Mouse (Mus musculus): Measurements from ENCODE around the gene Slc10a7. TPM values are rescaled to one million over a fixed set of nuclear protein-coding genes. Genes with fewer than 3 reads are reported as not detected.
"Not testable (repeated sequence)": the region's sequence is repeated elsewhere in the genome, so short reads cannot be mapped to it uniquely, and the experiment has no call there.

The Slc10a7 gene
- 11.3 and 12.0 TPM in 2 replicates for polyA plus RNA-seq (2014; fragmentation: Nextera tagmentation; extraction: Ambion mirVana)

DNA sequence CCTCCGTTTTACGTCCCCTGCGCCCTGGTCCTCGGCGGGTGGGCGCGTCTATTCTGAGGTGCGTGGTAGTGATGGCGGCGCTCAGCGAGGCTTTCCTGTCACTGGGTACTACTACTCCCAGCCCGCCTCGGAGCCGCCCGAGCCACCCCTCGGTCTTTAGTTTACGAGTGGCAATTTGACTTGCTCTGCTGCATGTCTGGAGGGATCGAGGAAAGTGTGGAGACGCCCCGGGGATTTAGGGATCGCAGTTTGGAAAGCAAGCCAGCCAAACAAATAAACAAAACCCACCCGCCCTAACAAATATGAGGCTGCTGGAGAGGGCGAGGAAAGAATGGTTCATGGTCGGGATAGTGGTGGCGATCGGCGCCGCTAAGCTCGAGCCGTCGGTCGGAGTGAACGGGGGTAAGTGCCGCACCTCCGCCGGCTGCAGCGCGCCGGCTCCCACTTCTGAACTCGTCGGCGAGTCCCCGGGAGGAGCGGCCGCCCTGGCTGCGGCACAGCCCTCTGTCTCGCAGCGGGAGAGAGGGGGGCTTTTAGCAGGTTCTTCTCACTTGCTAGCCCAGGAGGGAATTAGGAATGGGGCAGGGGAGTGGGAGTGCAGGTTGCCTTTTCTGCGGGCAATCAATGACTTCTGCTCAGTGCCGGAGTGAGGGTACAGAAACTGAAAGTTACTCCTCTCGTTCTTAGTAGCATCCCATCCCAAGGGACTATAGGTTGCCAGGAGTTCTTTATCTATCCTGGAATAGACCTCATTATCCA is at the start of gene Slc10a7:
TSS of gene Slc10a7 (plus strand) at position 74 of the 759 bp plus-strand sequence.
- Histone ChIP-seq H3K36me3 (ENCODE audit: control insufficient read depth, insufficient read depth, low read length) (peaks cover 15% of the 10 kb centered on the region), H3K27me3 (ENCODE audit: control insufficient read depth, insufficient read depth, low read length) (no peaks in the 10 kb centered on the region), H3K9me3 (ENCODE audit: control insufficient read depth, low read length) (no peaks in the 10 kb centered on the region), H3K4me3 (ENCODE audit: low read length) (peak within 1 kb of the TSS; percentile 95), H3K4me2 (replicated peaks; ENCODE audit: low read depth, low read length) (peak within 1 kb of the TSS; percentile 87), H3K9ac (ENCODE audit: low read depth, low read length) (peak within 1 kb of the TSS; percentile 99), H3K4me1 (ENCODE audit: control insufficient read depth, insufficient read depth, low read length) (peaks cover 3% of the 10 kb centered on the region; the same call in 1 of the 2 replicates), H3K27ac (ENCODE audit: low read depth, low read length) (peak within 1 kb of the TSS; percentile 97)
- peak; percentile 97 for ATAC-seq (ENCODE audit: low FRiP score, low TSS enrichment)
- under 1% methylated on average over 51 of the region's 51 CpGs for WGBS

DNA sequence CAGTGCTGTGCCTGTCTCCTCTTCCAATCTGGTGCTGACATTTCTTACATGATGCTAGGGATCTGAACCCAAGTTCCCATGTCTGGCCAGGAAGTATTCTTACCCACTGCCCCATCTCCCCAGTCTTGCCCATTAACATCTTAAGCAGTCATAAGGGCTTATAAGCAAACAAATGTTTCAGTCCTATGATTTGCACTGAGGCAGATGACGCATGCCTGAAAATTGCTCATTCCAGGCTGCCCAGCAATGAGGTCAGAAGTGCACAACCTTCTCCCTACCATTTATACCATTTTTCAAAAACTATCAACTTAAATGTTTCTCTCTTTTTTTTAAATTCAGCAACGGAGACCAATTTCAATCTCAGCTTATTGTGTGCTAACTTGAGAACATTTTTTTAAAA is 45.2 kb upstream of the Slc10a7 start:
- H3K4me1 ChIP-seq (ENCODE audit: control insufficient read depth, insufficient read depth, low read length), result no peaks in the 10 kb centered on the region
- no peak for ATAC-seq (ENCODE audit: low FRiP score, low TSS enrichment)
- no peak overlapping the region for H3K9ac ChIP-seq (ENCODE audit: low read depth, low read length)
- H3K27me3 ChIP-seq (ENCODE audit: control insufficient read depth, insufficient read depth, low read length), result no peaks in the 10 kb centered on the region
- no peak overlapping the region for H3K4me2 ChIP-seq (replicated peaks; ENCODE audit: low read depth, low read length)
- WGBS, result 79% methylated on average over 2 of the region's 2 CpGs
- H3K27ac ChIP-seq (ENCODE audit: low read depth, low read length), result no peak overlapping the region
- H3K4me3 ChIP-seq (ENCODE audit: low read length), result no peak overlapping the region
- H3K9me3 ChIP-seq (ENCODE audit: control insufficient read depth, low read length), result no peaks in the 10 kb centered on the region
- no peaks in the 10 kb centered on the region for H3K36me3 ChIP-seq (ENCODE audit: control insufficient read depth, insufficient read depth, low read length)

DNA sequence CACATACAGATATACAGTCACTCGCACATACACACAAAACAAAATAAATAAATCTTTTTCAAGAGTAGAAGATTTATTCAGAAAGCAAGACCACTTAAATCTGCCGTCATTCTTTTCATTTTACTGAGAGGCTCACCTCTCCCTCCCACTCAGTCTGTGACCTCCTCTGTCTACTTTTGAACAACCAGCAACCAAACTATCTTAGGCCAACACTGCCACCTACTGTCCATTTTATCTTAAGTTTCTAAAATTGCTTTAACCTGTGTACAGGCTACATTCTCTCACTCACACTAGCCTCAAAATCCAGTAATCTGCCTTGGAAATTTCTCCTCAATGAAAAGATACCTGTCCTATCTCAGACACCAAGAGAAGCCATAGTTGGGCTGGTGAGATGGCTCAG is 41.3 kb upstream of the Slc10a7 start:
- no peak overlapping the region for H3K4me2 ChIP-seq (replicated peaks; ENCODE audit: low read depth, low read length)
- H3K9ac ChIP-seq (ENCODE audit: low read depth, low read length), result no peak overlapping the region
- H3K4me3 ChIP-seq (ENCODE audit: low read length), result no peak overlapping the region
- H3K36me3 ChIP-seq (ENCODE audit: control insufficient read depth, insufficient read depth, low read length), result no peaks in the 10 kb centered on the region
- H3K27ac ChIP-seq (ENCODE audit: low read depth, low read length), result no peak overlapping the region
- no peaks in the 10 kb centered on the region for H3K27me3 ChIP-seq (ENCODE audit: control insufficient read depth, insufficient read depth, low read length)
- no peak for ATAC-seq (ENCODE audit: low FRiP score, low TSS enrichment)
- H3K9me3 ChIP-seq (ENCODE audit: control insufficient read depth, low read length), result no peaks in the 10 kb centered on the region
- H3K4me1 ChIP-seq (ENCODE audit: control insufficient read depth, insufficient read depth, low read length), result no peaks in the 10 kb centered on the region
- WGBS, result 68% methylated on average over 2 of the region's 2 CpGs

DNA sequence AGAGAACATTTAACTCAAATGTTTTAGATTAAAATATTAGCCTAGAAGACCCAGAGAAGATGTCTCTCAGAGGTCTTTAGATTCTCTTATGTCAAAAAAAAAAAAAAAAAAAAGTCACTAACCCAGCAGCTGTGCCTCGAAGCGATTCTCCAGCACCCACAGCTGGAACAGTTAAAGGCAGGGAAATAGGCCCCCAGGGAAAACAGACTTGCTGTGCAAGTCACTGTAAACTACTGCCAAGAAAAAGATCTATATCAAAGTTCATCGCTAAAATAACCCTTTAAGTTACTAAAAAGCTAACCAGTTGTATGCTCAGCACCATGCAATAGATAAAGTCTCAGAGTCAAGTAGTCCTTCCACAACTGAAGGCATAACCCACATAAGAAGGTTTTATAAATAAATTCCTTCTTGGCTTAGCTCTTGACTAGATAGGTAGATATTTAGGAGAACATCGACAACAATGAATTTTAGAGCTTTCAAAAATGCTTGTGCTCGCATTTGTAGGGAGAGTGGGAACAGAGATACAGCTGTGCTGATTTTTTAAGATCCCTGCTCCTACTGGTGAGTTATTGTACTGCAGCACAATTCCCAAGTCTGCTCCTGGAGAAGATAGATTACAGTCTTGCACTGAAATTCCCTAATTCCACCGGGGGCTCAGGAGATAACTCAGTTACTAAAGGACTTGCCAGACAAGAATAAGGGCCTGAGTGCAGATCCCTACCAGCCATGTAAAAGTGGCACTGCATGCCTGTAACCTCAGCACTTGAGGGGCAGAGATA is 31.9 kb upstream of the Slc10a7 start:
- 41% methylated on average over 6 of the region's 6 CpGs for WGBS
- ATAC-seq (ENCODE audit: low FRiP score, low TSS enrichment), result no peak
- Histone ChIP-seq H3K9ac (ENCODE audit: low read depth, low read length) (no peak overlapping the region), H3K27ac (ENCODE audit: low read depth, low read length) (no peak overlapping the region), H3K4me2 (replicated peaks; ENCODE audit: low read depth, low read length) (no peak overlapping the region), H3K36me3 (ENCODE audit: control insufficient read depth, insufficient read depth, low read length) (no peaks in the 10 kb centered on the region), H3K4me1 (ENCODE audit: control insufficient read depth, insufficient read depth, low read length) (no peaks in the 10 kb centered on the region), H3K4me3 (ENCODE audit: low read length) (no peak overlapping the region), H3K27me3 (ENCODE audit: control insufficient read depth, insufficient read depth, low read length) (no peaks in the 10 kb centered on the region), H3K9me3 (ENCODE audit: control insufficient read depth, low read length) (no peaks in the 10 kb centered on the region)

DNA sequence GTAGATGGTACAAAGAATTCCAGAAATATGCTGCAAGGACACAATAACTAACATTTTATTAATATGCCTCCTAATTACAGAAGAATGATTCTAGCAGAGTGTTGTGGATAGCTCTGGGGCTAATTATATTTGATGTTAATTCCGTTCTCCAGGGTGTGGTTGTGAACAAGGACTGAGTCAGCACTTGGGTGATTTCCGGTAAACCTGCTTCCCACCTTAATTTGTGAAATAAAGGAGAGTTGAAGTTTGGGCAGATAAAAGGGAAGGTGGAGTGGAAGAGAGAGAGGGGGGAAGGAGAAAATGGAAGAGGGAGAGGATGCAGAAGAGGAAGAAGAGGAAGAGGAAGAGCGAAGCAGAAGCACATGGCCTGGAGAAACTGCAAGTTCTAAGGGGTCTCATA is 19.4 kb upstream of the Slc10a7 start:
- no peak overlapping the region for H3K4me3 ChIP-seq (ENCODE audit: low read length)
- 80% methylated on average over 3 of the region's 3 CpGs for WGBS
- no peaks in the 10 kb centered on the region for H3K9me3 ChIP-seq (ENCODE audit: control insufficient read depth, low read length)
- H3K9ac ChIP-seq (ENCODE audit: low read depth, low read length), result no peak overlapping the region
- H3K4me1 ChIP-seq (ENCODE audit: control insufficient read depth, insufficient read depth, low read length), result no peaks in the 10 kb centered on the region
- H3K4me2 ChIP-seq (replicated peaks; ENCODE audit: low read depth, low read length), result no peak overlapping the region
- H3K36me3 ChIP-seq (ENCODE audit: control insufficient read depth, insufficient read depth, low read length), result no peaks in the 10 kb centered on the region
- H3K27me3 ChIP-seq (ENCODE audit: control insufficient read depth, insufficient read depth, low read length), result no peaks in the 10 kb centered on the region
- H3K27ac ChIP-seq (ENCODE audit: low read depth, low read length), result no peak overlapping the region
- no peak for ATAC-seq (ENCODE audit: low FRiP score, low TSS enrichment)

DNA sequence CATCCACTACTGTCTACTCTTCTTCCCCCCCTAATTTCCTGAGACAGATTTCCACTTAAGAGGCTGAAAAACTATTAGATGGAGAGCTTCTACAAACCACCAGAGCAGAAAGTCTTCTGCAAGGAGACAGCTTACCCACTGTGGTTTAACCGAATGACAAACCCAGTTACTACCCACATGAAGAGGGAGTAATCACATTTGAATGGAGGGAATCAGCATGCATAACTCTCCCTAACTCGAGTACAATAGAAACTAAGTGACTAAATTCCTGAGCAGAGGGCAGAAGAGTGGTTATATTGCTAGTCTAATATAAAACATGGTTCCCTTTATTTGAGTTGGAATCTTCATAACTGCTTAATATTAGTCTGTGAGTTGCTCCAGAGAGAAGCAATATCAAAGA is 16.1 kb upstream of the Slc10a7 start:
- no peak overlapping the region for H3K4me3 ChIP-seq (ENCODE audit: low read length)
- 32% methylated on average over 2 of the region's 2 CpGs for WGBS
- no peaks in the 10 kb centered on the region for H3K27me3 ChIP-seq (ENCODE audit: control insufficient read depth, insufficient read depth, low read length)
- no peaks in the 10 kb centered on the region for H3K9me3 ChIP-seq (ENCODE audit: control insufficient read depth, low read length)
- no peaks in the 10 kb centered on the region for H3K4me1 ChIP-seq (ENCODE audit: control insufficient read depth, insufficient read depth, low read length)
- no peak overlapping the region for H3K4me2 ChIP-seq (replicated peaks; ENCODE audit: low read depth, low read length)
- no peaks in the 10 kb centered on the region for H3K36me3 ChIP-seq (ENCODE audit: control insufficient read depth, insufficient read depth, low read length)
- no peak overlapping the region for H3K9ac ChIP-seq (ENCODE audit: low read depth, low read length)
- no peak overlapping the region for H3K27ac ChIP-seq (ENCODE audit: low read depth, low read length)
- no peak for ATAC-seq (ENCODE audit: low FRiP score, low TSS enrichment)

DNA sequence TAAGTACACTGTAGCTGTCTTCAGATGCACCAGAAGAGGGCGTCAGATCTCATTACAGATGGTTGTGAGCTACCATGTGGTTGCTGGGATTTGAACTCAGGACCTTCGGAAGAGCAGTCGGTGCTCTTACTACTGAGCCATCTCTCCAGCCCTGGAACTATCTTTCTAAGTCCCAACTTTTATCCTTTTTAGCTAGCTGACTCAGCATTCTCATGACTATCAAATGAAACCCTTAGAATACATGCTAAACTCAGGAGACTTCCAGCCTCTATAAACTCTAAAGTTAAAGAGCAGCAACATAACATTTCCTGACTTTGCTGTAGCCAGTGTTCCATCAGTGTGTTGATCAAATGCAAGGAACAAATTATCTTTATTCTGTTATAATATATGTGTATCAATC is 12.9 kb upstream of the Slc10a7 start:
- H3K4me3 ChIP-seq (ENCODE audit: low read length); ATAC-seq (ENCODE audit: low FRiP score, low TSS enrichment): not testable (repeated sequence)
- 96% methylated on average over 2 of the region's 3 CpGs for WGBS

DNA sequence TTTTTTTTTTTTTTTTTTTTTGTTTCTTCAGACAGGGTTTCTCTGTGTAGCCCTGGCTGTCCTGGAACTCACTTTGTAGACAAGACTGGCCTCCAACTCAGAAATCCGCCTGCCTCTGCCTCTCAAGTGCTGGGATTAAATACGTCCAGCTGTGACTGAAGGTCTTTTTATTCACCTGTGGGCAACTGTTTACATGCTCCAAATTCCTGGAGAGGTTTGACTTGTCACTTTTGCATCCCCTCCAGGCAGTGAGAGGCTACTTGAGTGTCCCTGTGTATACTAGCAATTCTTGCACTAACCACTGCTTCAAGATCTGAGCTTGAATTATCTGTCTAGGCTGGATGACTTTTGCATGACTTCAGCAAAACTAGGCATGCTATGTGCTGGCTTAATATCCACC is 6.4 kb upstream of the Slc10a7 start:
- 79% methylated on average over 2 of the region's 2 CpGs for WGBS
- H3K4me2 ChIP-seq (replicated peaks; ENCODE audit: low read depth, low read length), result no peak overlapping the region
- H3K9me3 ChIP-seq (ENCODE audit: control insufficient read depth, low read length), result no peaks in the 10 kb centered on the region
- H3K27ac ChIP-seq (ENCODE audit: low read depth, low read length), result no peak overlapping the region
- no peak overlapping the region for H3K4me3 ChIP-seq (ENCODE audit: low read length)
- no peak for ATAC-seq (ENCODE audit: low FRiP score, low TSS enrichment)
- H3K4me1 ChIP-seq (ENCODE audit: control insufficient read depth, insufficient read depth, low read length), result no peaks in the 10 kb centered on the region
- peaks cover 25% of the 10 kb centered on the region for H3K36me3 ChIP-seq (ENCODE audit: control insufficient read depth, insufficient read depth, low read length)
- H3K27me3 ChIP-seq (ENCODE audit: control insufficient read depth, insufficient read depth, low read length), result no peaks in the 10 kb centered on the region
- H3K9ac ChIP-seq (ENCODE audit: low read depth, low read length), result no peak overlapping the region

More for the DNA sequence above, 12.9 kb upstream of the Slc10a7 start:
- not testable (repeated sequence) for H3K4me2 ChIP-seq (replicated peaks; ENCODE audit: low read depth, low read length); H3K9me3 ChIP-seq (ENCODE audit: control insufficient read depth, low read length); H3K27me3 ChIP-seq (ENCODE audit: control insufficient read depth, insufficient read depth, low read length); H3K9ac ChIP-seq (ENCODE audit: low read depth, low read length); H3K36me3 ChIP-seq (ENCODE audit: control insufficient read depth, insufficient read depth, low read length); H3K27ac ChIP-seq (ENCODE audit: low read depth, low read length); H3K4me1 ChIP-seq (ENCODE audit: control insufficient read depth, insufficient read depth, low read length)
